ENCODE assay signal across 17 mouse cellular contexts in genomic region chr4:70153179-70153578, GRCm38 (mm10).
DNase-seq lines count a peak whose midpoint lies in the region; ATAC-seq and TF ChIP-seq lines count a peak whose summit lies in the region.
"Had no signal": no experiment of that assay in that cellular context is flagged by ENCODE, and none has a peak within 500 bp of the region (broad histone marks: within the 10 kb centered on the region; RNA-seq: fewer than 3 reads in every experiment).

No protein-coding gene starts in this region.

- 58% methylated on average over 3 of the region's 3 CpGs for WGBS in hindbrain, embryonic 10.5 days
- 62% methylated on average over 3 of the region's 3 CpGs for WGBS in hindbrain, embryonic 13.5 days
- WGBS in embryonic facial prominence, embryonic 14.5 days, result 31% methylated on average over 3 of the region's 3 CpGs
- 37% methylated on average over 3 of the region's 3 CpGs for WGBS in limb, embryonic 14.5 days

- no peaks in the 10 kb centered on the region for H3K9me3 ChIP-seq in hindbrain, embryonic 10.5 days
- no peaks in the 10 kb centered on the region for H3K9me3 ChIP-seq in hindbrain, embryonic 13.5 days
- H3K9me3 ChIP-seq in embryonic facial prominence, embryonic 14.5 days (ENCODE audit: control insufficient read depth, low read length), result no peaks in the 10 kb centered on the region
- no peaks in the 10 kb centered on the region for H3K9me3 ChIP-seq in limb, embryonic 14.5 days (ENCODE audit: control insufficient read depth, low read length)
- H3K9me3 ChIP-seq: intestine, embryonic 15.5 days had no signal

- ATAC-seq in hindbrain, embryonic 13.5 days (ENCODE audit: low FRiP score), result no peak
- peak; percentile 68 for ATAC-seq in embryonic facial prominence, embryonic 14.5 days (ENCODE audit: low read depth)
- ATAC-seq in limb, embryonic 14.5 days (ENCODE audit: low FRiP score, low read depth), result peak; percentile 67; the same call in 1 of the 2 replicates
- ATAC-seq: intestine, embryonic 15.5 days had no signal

- H3K27me3 ChIP-seq in hindbrain, embryonic 10.5 days (ENCODE audit: insufficient read depth, poor library complexity, severe bottlenecking), result no peaks in the 10 kb centered on the region
- no peaks in the 10 kb centered on the region for H3K27me3 ChIP-seq in hindbrain, embryonic 13.5 days
- H3K27me3 ChIP-seq in embryonic facial prominence, embryonic 14.5 days (replicated peaks; ENCODE audit: control insufficient read depth, insufficient read depth, low read length), result no peaks in the 10 kb centered on the region
- H3K27me3 ChIP-seq in limb, embryonic 14.5 days (ENCODE audit: control insufficient read depth, insufficient read depth, low read length), result no peaks in the 10 kb centered on the region
- H3K27me3 ChIP-seq: CH12.LX; intestine, embryonic 15.5 days had no signal

- no peak overlapping the region for H3K4me2 ChIP-seq in hindbrain, embryonic 13.5 days
- no peak overlapping the region for H3K4me2 ChIP-seq in embryonic facial prominence, embryonic 14.5 days (ENCODE audit: low read depth, low read length)
- no peak overlapping the region for H3K4me2 ChIP-seq in limb, embryonic 14.5 days (replicated peaks; ENCODE audit: low read depth, low read length, severe bottlenecking)
- H3K4me2 ChIP-seq: heart, embryonic 11.5 days; intestine, embryonic 15.5 days; midbrain, embryonic 11.5 days had no signal

- peak; percentile 10 for DNase-seq in hindbrain, embryonic 10.5 days (ENCODE audit: low spot score)
- DNase-seq in embryo, embryonic 10.5 days (ENCODE audit: low spot score), result peak; percentile 60
- DNase-seq in embryonic facial prominence, embryonic 14.5 days (ENCODE audit: low spot score), result peak; percentile 84
- peak; percentile 53 for DNase-seq in limb, embryonic 14.5 days (ENCODE audit: low spot score)
- no peak for DNase-seq in kidney, adult 11 months
- no peak for DNase-seq in adrenal gland, postnatal 4 days (ENCODE audit: low spot score in 2 of 2)
- no peak for DNase-seq in right cerebral cortex, postnatal 14 days
- DNase-seq: adrenal gland, postnatal 14 days; cerebellum, adult 18-20 months; gastrocnemius, postnatal 25 days; lung, postnatal 4 days; right cerebral cortex, postnatal 4 days had no signal

- H3K27ac ChIP-seq in hindbrain, embryonic 10.5 days, result no peak overlapping the region
- no peak overlapping the region for H3K27ac ChIP-seq in hindbrain, embryonic 13.5 days
- 0 out of 2 replicates have a peak overlapping the region, but pooled peaks have one; percentile 28 for H3K27ac ChIP-seq in embryonic facial prominence, embryonic 14.5 days (replicated peaks; ENCODE audit: low read depth, low read length)
- H3K27ac ChIP-seq in limb, embryonic 14.5 days (replicated peaks; ENCODE audit: low read depth, low read length), result 0 out of 2 replicates have a peak overlapping the region, but pooled peaks have one; percentile 14
- H3K27ac ChIP-seq: intestine, embryonic 15.5 days had no signal

- H3K36me3 ChIP-seq in hindbrain, embryonic 10.5 days, result no peaks in the 10 kb centered on the region
- no peaks in the 10 kb centered on the region for H3K36me3 ChIP-seq in hindbrain, embryonic 13.5 days
- H3K36me3 ChIP-seq in embryonic facial prominence, embryonic 14.5 days (ENCODE audit: control insufficient read depth, insufficient read depth, low read length), result no peaks in the 10 kb centered on the region
- no peaks in the 10 kb centered on the region for H3K36me3 ChIP-seq in limb, embryonic 14.5 days (ENCODE audit: control insufficient read depth, insufficient read depth, low read length)
- H3K36me3 ChIP-seq: intestine, embryonic 15.5 days had no signal

- no peak for TF ChIP-seq POLR2A in limb, embryonic 14.5 days (IDR thresholded peaks at IDR 0.05; ENCODE audit: borderline replicate concordance, extremely low read depth, insufficient read depth, insufficient read length)

- H3K9ac ChIP-seq in hindbrain, embryonic 13.5 days, result no peak overlapping the region
- H3K9ac ChIP-seq in embryonic facial prominence, embryonic 14.5 days (ENCODE audit: low read depth, low read length), result no peak overlapping the region
- H3K9ac ChIP-seq in limb, embryonic 14.5 days (ENCODE audit: low read depth, low read length, severe bottlenecking), result no peak overlapping the region
- H3K9ac ChIP-seq: intestine, embryonic 15.5 days had no signal

- H3K4me1 ChIP-seq in hindbrain, embryonic 10.5 days (replicated peaks), result peaks cover 4% of the 10 kb centered on the region; the same call in 1 of the 2 replicates
- H3K4me1 ChIP-seq in hindbrain, embryonic 13.5 days (replicated peaks), result no peaks in the 10 kb centered on the region
- H3K4me1 ChIP-seq in embryonic facial prominence, embryonic 14.5 days (ENCODE audit: control insufficient read depth, insufficient read depth, low read length), result no peaks in the 10 kb centered on the region
- 0 out of 2 replicates have a peak, but pooled peaks cover 4% of the 10 kb centered on the region for H3K4me1 ChIP-seq in limb, embryonic 14.5 days (ENCODE audit: control insufficient read depth, insufficient read depth, low read length)
- H3K4me1 ChIP-seq: intestine, embryonic 15.5 days had no signal

- no peak overlapping the region for H3K4me3 ChIP-seq in hindbrain, embryonic 10.5 days
- no peak overlapping the region for H3K4me3 ChIP-seq in hindbrain, embryonic 13.5 days
- H3K4me3 ChIP-seq in embryonic facial prominence, embryonic 14.5 days (ENCODE audit: low read depth, low read length), result no peak overlapping the region
- H3K4me3 ChIP-seq in limb, embryonic 14.5 days (replicated peaks; ENCODE audit: low read length), result no peak overlapping the region
- H3K4me3 ChIP-seq: intestine, embryonic 15.5 days had no signal

Comparison
In these comparisons a context has a peak if more than half of its experiments do, and no peak if none do; other contexts are left out.
1. DNase-seq: peak in hindbrain, embryonic 10.5 days (single experiment), embryo, embryonic 10.5 days (single experiment), embryonic facial prominence, embryonic 14.5 days (single experiment) and limb, embryonic 14.5 days (single experiment); none in kidney, adult 11 months (single experiment), adrenal gland, postnatal 4 days (0 of 2) and right cerebral cortex, postnatal 14 days (single experiment).
2. H3K27ac ChIP-seq: peak in embryonic facial prominence, embryonic 14.5 days (single experiment) and limb, embryonic 14.5 days (single experiment); none in hindbrain, embryonic 10.5 days (single experiment) and hindbrain, embryonic 13.5 days (single experiment).